Mouse (Mus musculus) megakaryocyte-erythroid progenitor cell, adult 5 weeks (primary cell): Measurements from ENCODE around the gene Vmn2r83. TPM values are rescaled to one million over a fixed set of nuclear protein-coding genes. Genes with fewer than 3 reads are reported as not detected.

Experiments
- polyA plus RNA-seq: library from polyadenylated mRNA; stranded (reverse); fragments of >175 nt; gene quantifications from 2 replicates; pipeline ENCODE4 v1.2.3, GENCODE M21; 2012

The Vmn2r83 gene
- polyA plus RNA-seq = 0.02 TPM in 1 of 2 replicates, not detected in the other

GRCm38 (mm10) chr10:79468431-79468830, at the start of gene Vmn2r83:
Gene Vmn2r83, plus strand, starts transcription at chr10:79468731.

GRCm38 (mm10) chr10:79533126-79533911, 64.8 kb downstream of the Vmn2r83 start, which contains the start of gene Plpp2:
Gene Plpp2, minus strand, starts transcription at chr10:79533796.

Other genes starting within 250 kb of the Vmn2r83 start
- gene Vmn2r81, start 221.0 kb upstream of the Vmn2r83 start, polyA plus RNA-seq = not detected in 2 replicates
- not detected in 2 replicates for gene Vmn2r82, start 112.2 kb upstream of the Vmn2r83 start, polyA plus RNA-seq
- 14.9 and 15.0 TPM in 2 replicates for gene Plpp2, start 65.1 kb downstream of the Vmn2r83 start, polyA plus RNA-seq
- 67.4 and 77.1 TPM in 2 replicates for gene Mier2, start 86.5 kb downstream of the Vmn2r83 start, polyA plus RNA-seq
- not detected in 2 replicates for gene Theg, start 118.6 kb downstream of the Vmn2r83 start, polyA plus RNA-seq
- gene C2cd4c, start 145.3 kb downstream of the Vmn2r83 start, polyA plus RNA-seq = not detected in 2 replicates
- gene Shc2, start 169.2 kb downstream of the Vmn2r83 start, polyA plus RNA-seq = not detected in 2 replicates
- not detected in 2 replicates for gene Odf3l2, start 177.0 kb downstream of the Vmn2r83 start, polyA plus RNA-seq
- 0.12 and 0.15 TPM in 2 replicates for gene Madcam1, start 195.8 kb downstream of the Vmn2r83 start, polyA plus RNA-seq
- 116 and 132 TPM in 2 replicates for gene Tpgs1, start 200.6 kb downstream of the Vmn2r83 start, polyA plus RNA-seq
- 250 and 260 TPM in 2 replicates for gene Cdc34, start 213.5 kb downstream of the Vmn2r83 start, polyA plus RNA-seq
- gene Gzmm, start 220.3 kb downstream of the Vmn2r83 start, polyA plus RNA-seq = 1.2 and 1.3 TPM in 2 replicates
- 829 and 893 TPM in 2 replicates for gene Bsg, start 235.8 kb downstream of the Vmn2r83 start, polyA plus RNA-seq
- 1.00 and 1.2 TPM in 2 replicates for gene Hcn2, start 247.9 kb downstream of the Vmn2r83 start, polyA plus RNA-seq